Mouse (Mus musculus) CH12.LX (cell line): ENCODE results near the gene Usp47. TPM values are rescaled to one million over a fixed set of nuclear protein-coding genes. Genes with fewer than 3 reads are reported as not detected.
"Not testable (repeated sequence)": the region's sequence is repeated elsewhere in the genome, so short reads cannot be mapped to it uniquely, and the experiment has no call there.

Source experiments
- DNase-seq: peaks from one replicate; pipeline ENCODE4 v3.0.0-alpha.2; 2013; ENCODE audit errors: extremely low read depth
- H3K27ac ChIP-seq: 2 replicates; pipeline ENCODE4 v1.5.1; 2012; ENCODE audit warnings: low read depth, mild to moderate bottlenecking, control low read depth, moderate library complexity; ENCODE audit not compliant: insufficient read depth
- H3K27me3 ChIP-seq: replicated peaks from 2 replicates; pipeline ENCODE3; 2012; ENCODE audit warnings: inconsistent platforms
- H3K36me3 ChIP-seq, 2 experiments: replicated peaks in 1 of 2; 2 replicates each; pipeline versions ENCODE3 to v1.6.1; 2012; ENCODE audit warnings: inconsistent platforms in 1 of 2, low read length in 1 of 2, mild to moderate bottlenecking in 1 of 2, mixed read lengths in 1 of 2, moderate library complexity in 1 of 2; ENCODE audit not compliant: control insufficient read depth in 1 of 2, insufficient read depth in 1 of 2
- H3K4me1 ChIP-seq, 2 experiments: 2 replicates each; pipeline ENCODE4 v1.6.1; 2012; ENCODE audit warnings: inconsistent platforms in 1 of 2, moderate library complexity in 1 of 2; ENCODE audit not compliant: insufficient read depth in 2 of 2, control insufficient read depth in 1 of 2
- H3K4me2 ChIP-seq: 2 replicates; pipeline ENCODE4 v1.6.1; 2012; ENCODE audit warnings: low read depth, mild to moderate bottlenecking, control low read depth; ENCODE audit not compliant: poor library complexity, insufficient read depth, severe bottlenecking
- H3K4me3 ChIP-seq, 3 experiments: fragments of 150-350 bp in 1 of 3; sonication (generic) in 1 of 3; replicated peaks in 1 of 3; 2 replicates each; pipeline versions ENCODE3 to v1.5.1; 2011 to 2012; ENCODE audit warnings: low read depth in 2 of 3, low read length in 2 of 3, mild to moderate bottlenecking in 2 of 3, moderate library complexity in 2 of 3, control low read depth in 1 of 3, improper control_type of control experiment in 1 of 3, inconsistent platforms in 1 of 3, mixed read lengths in 1 of 3; ENCODE audit not compliant: poor library complexity in 1 of 3
- H3K79me2 ChIP-seq: replicated peaks from 2 replicates; pipeline ENCODE4 v1.6.1; 2012; ENCODE audit warnings: mild to moderate bottlenecking, moderate library complexity; ENCODE audit not compliant: control insufficient read depth, poor library complexity, insufficient read depth, severe bottlenecking; ENCODE audit errors: extremely low read depth
- H3K9ac ChIP-seq: 2 replicates; pipeline ENCODE4 v1.6.1; 2012; ENCODE audit warnings: low read depth, mild to moderate bottlenecking, control low read depth, moderate library complexity; ENCODE audit not compliant: insufficient read depth
- H3K9me3 ChIP-seq: replicated peaks from 2 replicates; pipeline ENCODE3; 2012; ENCODE audit warnings: low read length, inconsistent platforms, mixed read lengths
- BHLHE40 ChIP-seq: IDR thresholded peaks from 2 replicates; pipeline ENCODE4 v1.6.1; 2011; ENCODE audit warnings: mild to moderate bottlenecking, low read depth, low read length, improper control_type of control experiment
- CHD2 ChIP-seq: IDR thresholded peaks from 2 replicates; pipeline ENCODE4 v1.6.1; 2011; ENCODE audit warnings: low read length, improper control_type of control experiment
- CTCF ChIP-seq, 2 experiments: IDR thresholded peaks in 1 of 2; conservative IDR thresholded peaks in 1 of 2; 2 replicates each; pipeline ENCODE4 v1.5.1; 2011 to 2012; ENCODE audit warnings: low read depth in 2 of 2, low read length in 2 of 2, improper control_type of control experiment in 1 of 2, inconsistent platforms in 1 of 2, mild to moderate bottlenecking in 1 of 2, moderate library complexity in 1 of 2
- EP300 ChIP-seq: IDR thresholded peaks from 2 replicates; pipeline ENCODE4 v1.6.1; 2011; ENCODE audit warnings: low read length, improper control_type of control experiment
- ETS1 ChIP-seq: conservative IDR thresholded peaks from 2 replicates; pipeline ENCODE4 v1.6.1; 2012; ENCODE audit warnings: low read depth, mild to moderate bottlenecking, inconsistent platforms, low read length, improper control_type of control experiment, moderate library complexity
- IRF4 ChIP-seq: IDR thresholded peaks from 2 replicates; pipeline ENCODE4 v1.6.1; 2014; ENCODE audit warnings: low read depth, mild to moderate bottlenecking, inconsistent platforms, low read length, improper control_type of control experiment
- JUN ChIP-seq: IDR thresholded peaks from 2 replicates; pipeline ENCODE4 v1.6.1; 2011; ENCODE audit warnings: low read depth, mild to moderate bottlenecking, low read length, improper control_type of control experiment, moderate library complexity; ENCODE audit not compliant: insufficient read depth
- JUND ChIP-seq: conservative IDR thresholded peaks from 2 replicates; pipeline ENCODE4 v1.6.1; 2011; ENCODE audit warnings: low read depth, low read length, improper control_type of control experiment
- MAX ChIP-seq: IDR thresholded peaks from 2 replicates; pipeline ENCODE4 v1.6.1; 2011; ENCODE audit warnings: low read length, improper control_type of control experiment
- MYC ChIP-seq: IDR thresholded peaks from 2 replicates; pipeline ENCODE4 v1.6.1; 2011; ENCODE audit warnings: low read depth, mild to moderate bottlenecking, improper control_type of control experiment, low read length
- PAX5 ChIP-seq: IDR thresholded peaks from 2 replicates; pipeline ENCODE4 v1.6.1; 2012; ENCODE audit warnings: low read length, inconsistent platforms, mixed read lengths
- RAD21 ChIP-seq: IDR thresholded peaks from 2 replicates; pipeline ENCODE4 v1.6.1; 2011; ENCODE audit warnings: low read depth, mild to moderate bottlenecking, low read length, improper control_type of control experiment, moderate library complexity
- SMC3 ChIP-seq: IDR thresholded peaks from 2 replicates; pipeline ENCODE4 v1.6.1; 2011; ENCODE audit warnings: low read depth, low read length, improper control_type of control experiment
- ZC3H11A ChIP-seq: IDR thresholded peaks from 2 replicates; pipeline ENCODE4 v1.6.1; 2012; ENCODE audit warnings: low read depth, mild to moderate bottlenecking, inconsistent platforms, low read length, improper control_type of control experiment
- ZKSCAN1 ChIP-seq: IDR thresholded peaks from 2 replicates; pipeline ENCODE4 v1.6.1; 2012; ENCODE audit warnings: low read depth, inconsistent platforms, low read length, improper control_type of control experiment, borderline replicate concordance
- dilution Hi-C: fragments of 300-500 bp; cut with MboI; formaldehyde crosslinking; loops from 2 replicates; pipeline ENCODE4 v1.14.3; 2020; ENCODE audit warnings: low sequenced_read_pairs; ENCODE audit not compliant: extremely low pct_unique_long_range_greater_than_20kb, extremely low pct_ligation_motif_present
- in situ Hi-C: fragments of 300-500 bp; cut with MboI; formaldehyde crosslinking; loops from 3 replicates; pipeline ENCODE4 v1.14.3; 2019; ENCODE audit warnings: low sequenced_read_pairs, low pct_ligation_motif_present, low pct_unique_long_range_greater_than_20kb, mixed read lengths
- polyA plus RNA-seq: library from polyadenylated mRNA; unstranded; fragments of >175 nt; gene quantifications from 2 replicates; pipeline ENCODE4 v1.2.1, GENCODE M21; 2012; ENCODE audit warnings: low read depth; ENCODE audit not compliant: insufficient read length
- total RNA-seq, 2 experiments: library from RNA; depleted of rRNA; stranded (reverse); fragments of 300-350 nt in 1 of 2; fragments of >200 nt in 1 of 2; gene quantifications; 2 replicates each; pipeline ENCODE4 v1.2.3; 2012 to 2014

The Usp47 gene
- total and polyA plus RNA-seq, 3 experiments, result 35.0 to 36.8 (median 35.8) TPM

DNA sequence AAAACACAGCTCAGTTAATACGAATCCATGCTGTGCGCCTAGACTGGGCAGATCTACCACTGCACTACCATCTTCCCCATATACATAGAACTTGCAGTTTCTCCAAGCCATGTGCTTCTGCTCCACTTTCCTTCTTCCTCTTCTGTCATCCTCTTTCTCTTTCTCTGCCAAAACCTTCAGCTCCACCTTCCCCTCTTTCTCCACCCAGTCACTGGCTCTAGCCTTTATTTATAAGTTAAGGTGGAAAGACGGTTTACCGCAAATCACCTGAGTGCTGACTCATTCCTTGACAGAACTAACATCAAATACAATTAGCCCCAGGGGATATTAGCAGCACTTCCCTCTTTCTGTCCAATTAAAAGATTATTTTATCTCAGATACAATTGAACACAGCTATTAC, 71.6 kb downstream of the Usp47 start:
- in situ Hi-C loops, result loop anchor here (5.0 kb wide), 1 partner anchor 67 kb away; no protein-coding TSS in a partner anchor
- H3K79me2 ChIP-seq, H3K9ac ChIP-seq, dilution Hi-C loops, H3K27me3 ChIP-seq, H3K9me3 ChIP-seq, H3K4me3 ChIP-seq, H3K4me2 ChIP-seq: not testable (repeated sequence)
- peaks cover 48 to 61% of the 10 kb centered on the region in 2 experiments for H3K36me3 ChIP-seq
- peaks cover 8 to 43% of the 10 kb centered on the region in 2 experiments; a peak in 2 of 4 replicates for H3K4me1 ChIP-seq
- peak; percentile 77 for DNase-seq
- peak; percentile 36; the same call in 1 of the 2 replicates for TF ChIP-seq JUN
- peak; percentile 87 for TF ChIP-seq BHLHE40
- TF ChIP-seq IRF4, result peak; percentile 83
- peak; percentile 65; the same call in 1 of the 2 replicates for TF ChIP-seq ETS1
- TF ChIP-seq JUND, result peak; percentile 62; the same call in 1 of the 2 replicates
- peak; percentile 78 for TF ChIP-seq EP300
- TF ChIP-seq MAX, result 0 out of 2 replicates have a peak, but pooled peaks have one; percentile 29
- TF ChIP-seq, all 38 proteins: peak for 7; not testable (repeated sequence) for 31
- not testable (repeated sequence) for H3K27ac ChIP-seq

DNA sequence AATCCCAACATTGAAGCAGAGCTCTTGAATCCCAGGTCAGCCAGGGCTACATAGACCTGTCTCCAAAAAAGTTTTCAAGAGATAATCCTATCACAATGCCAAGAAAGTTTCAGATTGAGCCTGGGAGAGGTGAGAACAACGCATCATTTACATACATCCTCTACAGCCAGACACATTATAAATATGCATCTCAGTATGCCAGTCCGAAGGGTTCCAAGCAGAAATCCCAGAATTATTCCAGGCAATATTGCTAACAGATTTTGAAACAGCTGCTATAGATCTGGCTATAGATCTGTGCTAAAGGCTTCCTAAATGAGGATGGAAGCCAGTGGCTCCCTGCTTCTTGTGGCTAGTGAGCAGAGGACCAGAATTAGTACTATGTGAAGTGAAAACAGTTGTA, 77.6 kb downstream of the Usp47 start:
- peaks cover 7 to 38% of the 10 kb centered on the region in 2 experiments; a peak in 2 of 4 replicates for H3K4me1 ChIP-seq
- no peak overlapping the region for H3K4me2 ChIP-seq
- no peak for TF ChIP-seq MYC
- no peak for TF ChIP-seq PAX5
- TF ChIP-seq EP300, result no peak
- no peak for TF ChIP-seq BHLHE40
- no peak for TF ChIP-seq ZC3H11A
- no peak for TF ChIP-seq JUN
- TF ChIP-seq CHD2, result no peak
- TF ChIP-seq SMC3, result no peak
- TF ChIP-seq MAX, result no peak
- no peak for TF ChIP-seq ZKSCAN1
- TF ChIP-seq CTCF (conservative IDR thresholded peaks at IDR 0.05 in 1 of 2, IDR thresholded peaks at IDR 0.05 in 1 of 2; ENCODE audit: low read depth in 2 of 2, low read length in 2 of 2), result no peak
- TF ChIP-seq RAD21, result no peak
- no peaks in the 10 kb centered on the region for H3K27me3 ChIP-seq
- no peak overlapping the region for H3K9ac ChIP-seq
- no peaks in the 10 kb centered on the region for H3K9me3 ChIP-seq
- DNase-seq, result no peak
- no peak overlapping the region for H3K27ac ChIP-seq
- no peak overlapping the region for H3K4me3 ChIP-seq
- in situ Hi-C loops (no loop called here), dilution Hi-C loops (no loop called here)
- no peaks in the 10 kb centered on the region for H3K79me2 ChIP-seq
- peaks cover 36 to 69% of the 10 kb centered on the region in 2 experiments for H3K36me3 ChIP-seq
